Mouse (Mus musculus) urinary bladder, postnatal 25 days (tissue): ENCODE results near the gene Ada.
A peak's percentile ranks its signal among the peaks of the same experiment; 100 is the strongest.

ENCODE experiments used
- DNase-seq: peaks from one replicate; pipeline ENCODE4 v3.0.0; 2022; ENCODE audit warnings: low spot score

Gene Ada

GRCm38 (mm10) chr2:163749647-163750611 is at the start of gene Ada:
Ada (minus strand) TSS chr2:163750239.
- peak; percentile 59 for DNase-seq

DNA sequence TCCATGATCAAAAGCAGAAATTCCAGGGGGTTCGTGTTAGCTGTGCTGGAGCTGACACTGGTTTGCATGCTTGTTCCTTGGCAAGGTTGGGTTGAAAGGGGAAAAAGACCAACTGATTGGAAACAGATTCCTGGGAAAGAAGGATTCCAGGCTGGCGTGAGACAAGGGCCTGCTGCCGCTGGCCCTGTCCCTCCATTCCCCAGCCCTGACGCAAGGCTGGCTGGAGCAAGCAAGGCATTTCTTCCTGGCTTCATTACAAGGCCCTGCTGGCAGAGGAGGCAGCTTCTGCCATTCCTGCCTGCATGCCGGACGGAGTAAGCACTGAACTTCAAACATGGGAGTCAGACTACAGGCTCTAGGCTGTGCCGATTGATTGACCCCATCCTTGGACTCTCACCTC is 48.4 kb upstream of the Ada start:
- DNase-seq = peak; percentile 33

- DNase-seq = peak; percentile 57
Measured at GRCm38 (mm10) chr2:163788484-163788883, 38.4 kb upstream of the Ada start.

GRCm38 (mm10) chr2:163787709-163788108 is 37.7 kb upstream of the Ada start:
- peak; percentile 13 for DNase-seq

DNA sequence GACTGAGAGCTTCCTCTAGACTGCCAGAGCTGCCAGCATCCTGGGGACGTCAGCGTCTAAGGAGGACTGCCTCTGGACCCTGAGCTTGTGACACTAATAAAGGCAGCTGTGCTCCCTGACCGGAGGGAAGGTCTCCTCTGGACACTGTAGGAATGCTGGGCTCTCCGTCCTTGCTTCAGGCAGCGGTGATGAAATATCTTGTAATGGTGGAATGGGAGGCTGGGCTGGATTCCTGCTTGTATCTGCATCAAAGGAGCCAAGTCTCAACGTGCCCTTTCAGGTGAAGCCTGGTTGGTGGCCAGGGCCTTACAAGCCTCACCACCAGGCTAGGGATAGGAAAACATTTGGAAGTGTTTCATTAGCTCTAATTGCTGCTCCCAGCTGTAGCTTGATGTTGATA is 37.0 kb upstream of the Ada start:
- DNase-seq = no peak

DNA sequence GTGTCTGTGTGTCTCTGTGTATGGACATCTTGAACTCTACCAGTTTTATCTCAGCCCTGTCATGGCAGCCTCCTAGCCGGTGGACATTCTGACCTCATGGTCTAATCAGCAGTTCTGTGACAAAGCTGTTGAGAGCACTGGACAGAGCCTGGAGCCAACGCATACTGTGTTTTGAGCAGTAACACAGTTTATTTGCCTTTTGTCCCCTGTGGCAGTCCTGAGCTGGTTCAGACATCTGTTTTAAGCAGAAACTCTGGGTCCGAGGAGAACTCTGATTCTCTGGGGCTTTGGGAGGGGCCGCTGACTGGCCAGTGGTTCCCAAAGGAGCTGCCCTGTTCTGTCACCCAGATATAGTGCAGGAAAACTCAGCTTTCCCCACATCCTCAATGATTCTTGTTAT is 33.9 kb upstream of the Ada start:
- DNase-seq = no peak

DNA sequence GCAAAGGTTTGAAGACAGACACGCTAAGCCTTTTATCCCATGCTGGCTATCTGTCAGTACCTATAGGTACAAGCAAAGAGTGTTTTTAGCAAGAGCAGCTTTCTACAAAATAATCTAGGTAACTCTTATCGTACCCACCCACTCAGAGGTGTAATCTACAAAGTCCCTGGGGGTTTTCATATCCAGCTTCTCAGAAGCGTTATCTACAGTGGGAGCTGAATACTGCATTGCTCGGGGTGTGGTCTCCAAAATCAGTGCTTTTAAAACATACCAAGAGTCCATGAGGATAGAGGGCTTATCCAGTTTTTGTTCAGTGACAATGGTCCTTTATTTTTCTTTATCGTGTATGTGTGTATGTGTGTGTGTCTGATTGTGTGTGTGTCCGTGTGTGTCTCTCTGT is 33.3 kb upstream of the Ada start:
- no peak for DNase-seq

DNA sequence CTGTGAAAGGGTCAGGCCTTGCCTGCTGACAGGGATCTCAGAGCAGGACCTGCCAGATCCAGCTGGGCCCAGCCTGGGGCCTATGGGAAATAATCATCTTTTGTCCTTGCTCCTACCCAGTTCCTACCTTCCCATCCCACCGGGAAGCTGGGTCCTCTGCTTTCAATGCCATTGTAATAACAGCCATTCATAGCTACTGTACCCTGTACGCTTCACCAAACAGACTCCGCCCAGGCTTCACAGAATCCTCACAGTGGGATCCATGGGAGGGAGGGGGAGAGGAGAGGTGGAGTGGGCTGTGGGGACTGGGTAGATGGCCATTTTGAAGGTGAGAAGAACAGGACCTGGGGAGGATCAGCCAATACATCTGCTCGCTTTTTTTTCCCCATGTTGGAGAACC is 28.9 kb upstream of the Ada start:
- DNase-seq = no peak

DNA sequence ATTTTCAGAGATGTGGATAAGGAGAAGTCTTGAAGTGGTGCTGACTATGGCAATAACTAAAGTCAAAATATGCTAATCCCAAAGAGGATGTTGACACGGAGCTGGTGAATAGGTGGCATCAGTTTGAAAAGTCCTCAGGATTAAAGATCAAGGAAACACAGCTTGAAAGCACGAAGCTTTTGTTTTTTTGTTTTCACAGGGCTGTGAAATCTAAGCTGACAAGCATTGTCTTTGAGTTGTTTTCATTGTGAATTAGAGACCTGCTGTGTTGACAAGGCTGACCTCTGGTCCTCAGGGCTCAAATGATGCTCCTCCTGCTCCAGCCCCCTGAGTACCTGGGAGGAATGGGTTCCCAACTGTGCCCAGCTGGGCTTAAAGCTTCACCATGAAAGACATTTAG is 27.0 kb upstream of the Ada start:
- no peak for DNase-seq

DNA sequence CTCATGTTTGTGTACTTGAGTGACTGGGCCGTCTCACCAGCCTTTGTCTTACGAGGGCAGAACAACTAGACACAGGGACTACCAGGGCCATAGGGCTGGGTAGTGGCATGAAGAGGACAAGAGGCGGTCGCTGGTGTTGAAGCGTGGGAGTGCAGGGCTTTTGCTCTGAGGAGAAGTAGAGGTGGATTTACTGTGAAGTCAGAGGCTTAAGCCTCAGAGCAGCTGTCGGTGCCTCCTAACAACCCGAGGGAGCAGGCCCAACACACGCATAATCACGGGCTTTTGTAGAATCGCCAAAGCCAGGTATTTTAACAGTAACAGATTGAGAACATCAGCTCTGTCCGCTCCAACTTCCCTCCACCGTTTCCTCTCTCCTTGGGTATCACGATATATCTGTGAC is 26.6 kb upstream of the Ada start:
- DNase-seq = no peak

- DNase-seq = no peak
Measured at GRCm38 (mm10) chr2:163770731-163771130, 20.7 kb upstream of the Ada start.

DNA sequence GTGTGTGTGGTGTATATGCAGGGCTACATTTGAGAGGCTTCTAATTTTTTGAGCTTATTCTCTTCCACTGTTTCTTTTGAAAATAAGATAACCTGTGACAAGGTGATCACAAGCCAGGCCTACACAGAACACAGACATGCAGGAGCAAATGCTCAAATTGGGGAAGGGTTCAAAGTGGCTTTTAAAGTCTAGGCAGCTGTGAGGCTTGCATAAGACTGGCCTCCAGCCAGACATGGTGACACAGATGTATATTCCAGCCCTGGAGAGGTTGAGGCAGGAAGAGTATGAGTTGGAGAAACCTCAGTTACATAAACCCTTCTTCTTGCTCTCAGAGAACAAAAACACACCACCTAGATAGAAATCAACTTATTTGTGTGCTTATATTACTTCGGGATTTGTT is 16.9 kb upstream of the Ada start:
- no peak for DNase-seq

DNA sequence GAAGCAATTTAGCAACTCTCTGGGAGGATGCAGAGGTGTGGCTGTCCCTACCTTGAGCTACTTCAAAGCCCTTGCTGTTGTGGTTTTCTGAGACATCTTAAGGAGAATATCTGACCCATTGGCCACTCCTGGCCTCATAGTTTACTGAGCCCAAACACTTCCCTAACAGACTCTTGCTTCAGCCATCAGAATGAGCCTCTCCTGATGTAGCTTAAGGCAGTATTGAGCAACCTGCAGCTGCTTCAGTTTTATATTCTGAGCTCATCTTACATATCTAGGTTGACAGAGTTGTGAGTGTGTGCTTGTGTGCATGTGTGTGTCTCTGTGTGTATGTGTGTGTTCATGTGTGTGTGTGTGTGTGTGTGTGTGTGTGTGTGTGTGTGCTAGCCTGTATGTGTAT is 16.2 kb upstream of the Ada start:
- no peak for DNase-seq

- no peak for DNase-seq
Measured at GRCm38 (mm10) chr2:163761402-163761801, 11.4 kb upstream of the Ada start.

- DNase-seq = no peak
Measured at GRCm38 (mm10) chr2:163760589-163760988, 10.6 kb upstream of the Ada start.

DNA sequence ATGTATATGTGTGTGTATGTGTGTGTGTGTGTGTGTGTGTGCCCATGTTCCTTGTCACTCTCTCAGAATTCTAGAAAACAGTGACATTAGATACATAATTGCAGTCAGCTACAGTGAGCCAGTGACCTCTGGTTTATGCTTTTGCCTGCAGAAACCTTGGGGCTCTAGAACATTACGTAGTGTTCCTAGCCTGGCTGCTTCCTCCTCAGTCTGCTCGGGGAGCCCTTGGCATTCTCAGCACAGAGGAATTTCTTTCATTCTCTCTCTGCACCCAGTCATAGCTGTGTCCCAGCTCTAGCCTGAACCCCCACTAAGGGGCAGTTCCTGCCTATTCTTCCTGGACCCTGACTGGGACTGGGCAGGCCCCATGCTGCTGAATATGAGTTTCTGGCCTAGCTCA is 8.1 kb upstream of the Ada start:
- no peak for DNase-seq

GRCm38 (mm10) chr2:163756723-163757122 is 6.7 kb upstream of the Ada start:
- peak; percentile 34 for DNase-seq

- DNase-seq = no peak
Measured at GRCm38 (mm10) chr2:163754228-163754627, 4.2 kb upstream of the Ada start.

DNA sequence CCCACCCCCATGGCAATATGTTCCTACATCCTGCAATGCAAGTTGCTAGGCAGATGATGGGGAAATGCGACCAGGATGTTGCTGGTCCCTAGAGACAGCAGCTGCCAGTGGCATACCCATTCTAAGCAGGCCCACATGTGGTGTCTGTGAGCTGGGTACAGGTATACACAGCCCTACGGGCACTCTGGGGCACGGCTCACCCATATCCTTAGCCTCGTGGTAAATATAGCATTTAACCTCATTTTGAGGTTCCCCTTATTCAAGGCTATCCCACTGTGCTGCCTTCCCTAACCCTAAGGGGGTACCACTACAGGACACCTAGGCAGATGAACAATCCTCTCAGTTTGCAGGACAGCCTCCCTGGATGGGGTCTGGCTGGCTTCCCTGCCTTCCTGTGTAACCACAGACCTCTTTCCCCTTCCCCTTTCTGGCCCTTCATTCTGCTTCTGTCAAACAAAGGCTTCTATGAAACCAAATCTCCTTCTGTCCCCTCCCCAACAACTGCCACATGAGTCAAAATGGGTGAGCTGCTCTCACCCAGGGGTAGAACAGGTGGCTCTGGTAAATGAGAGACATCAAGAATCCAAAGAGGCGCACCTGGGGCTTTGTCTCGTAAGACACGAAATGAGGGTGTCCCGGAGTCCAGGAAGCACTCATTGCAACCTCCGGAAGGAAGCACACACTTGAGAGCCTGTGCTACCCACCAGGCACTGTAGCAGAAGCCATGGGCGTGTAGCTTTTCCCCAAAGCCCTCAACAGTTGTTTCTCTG is 5.1 kb downstream of the Ada start:
- no peak for DNase-seq

GRCm38 (mm10) chr2:163743357-163743756 is 6.7 kb downstream of the Ada start:
- DNase-seq = no peak

- DNase-seq = no peak
Measured at GRCm38 (mm10) chr2:163742656-163743055, 7.4 kb downstream of the Ada start.

DNA sequence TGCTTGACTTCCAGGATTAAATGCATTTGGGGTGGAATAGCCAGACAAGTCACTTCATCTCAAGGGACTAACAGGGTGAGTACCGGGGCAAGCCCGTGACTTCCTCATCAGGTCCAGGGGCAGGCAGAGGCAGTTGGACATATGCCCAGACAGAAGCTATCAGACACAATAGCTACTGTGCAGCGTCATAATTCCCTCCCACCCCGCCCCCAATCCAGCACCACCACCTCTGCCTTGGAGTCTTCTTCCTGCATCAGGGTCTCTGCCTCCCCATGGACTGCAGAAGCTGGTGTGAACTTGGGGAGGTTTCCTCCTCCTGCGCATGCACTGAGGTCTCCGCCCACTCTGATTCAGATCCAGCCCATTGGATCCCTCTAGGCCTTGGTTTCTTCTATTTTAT is 14.1 kb downstream of the Ada start:
- no peak for DNase-seq

DNA sequence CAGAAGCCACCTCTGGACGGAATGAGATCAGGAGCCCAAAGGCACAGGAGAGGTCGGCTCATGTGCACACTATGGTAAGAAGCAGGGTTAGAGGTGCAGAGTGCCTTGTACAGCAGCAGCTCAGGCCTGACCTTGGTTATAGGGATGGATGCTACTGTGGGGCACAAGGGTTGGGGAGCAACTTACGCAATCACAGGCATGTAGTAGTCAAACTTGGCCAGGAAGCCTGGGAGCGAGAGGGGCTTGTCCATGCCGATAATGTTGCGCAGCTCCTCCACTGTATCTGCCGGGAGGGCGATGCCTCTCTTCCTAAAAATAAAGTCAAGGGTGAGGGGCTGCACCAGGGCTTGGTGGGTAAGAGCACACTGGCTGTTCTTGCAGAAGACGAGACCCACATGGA is 14.9 kb downstream of the Ada start:
- no peak for DNase-seq
